Mouse (Mus musculus): ENCODE measurements around the gene Brix1.

DNA sequence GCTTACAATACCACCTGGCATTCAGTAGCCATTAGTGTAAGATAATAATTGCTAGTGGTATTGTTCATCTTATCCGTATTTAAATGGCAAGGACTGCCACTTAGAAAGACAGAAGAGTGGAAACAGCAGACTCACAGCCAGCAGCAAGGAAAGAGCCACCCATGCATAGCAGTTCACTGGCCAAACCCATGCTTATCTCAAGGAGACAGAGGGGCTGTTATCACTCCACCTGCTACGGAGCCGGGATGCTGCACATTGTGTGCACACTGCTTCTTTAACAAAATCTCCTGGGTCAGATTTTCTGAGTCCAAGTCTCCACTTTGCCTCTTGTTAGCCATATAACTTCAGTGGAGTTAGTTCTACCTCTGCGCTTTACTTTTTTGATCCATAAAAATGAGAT lies 45.6 kb upstream of the Brix1 start:
- TF ChIP-seq CTCF (IDR thresholded peaks at IDR 0.05; ENCODE audit: low read depth, low read length) (no peak), TAL1 (conservative IDR thresholded peaks at IDR 0.05; ENCODE audit: low read depth, low read length) (no peak), GATA1 (IDR thresholded peaks at IDR 0.05; ENCODE audit: borderline replicate concordance, low read length) (no peak), POLR2AphosphoS5 (IDR thresholded peaks at IDR 0.05; ENCODE audit: insufficient replicate concordance, low read depth, low read length) (no peak)
